Mouse (Mus musculus) liver, adult 2 months (tissue): Measurements from ENCODE around the gene Trpm5. TPM values are rescaled to one million over a fixed set of nuclear protein-coding genes. Genes with fewer than 3 reads are reported as not detected.

ENCODE experiments used
- DNase-seq: peaks from one replicate; pipeline ENCODE4 v3.0.0-alpha.2; 2011; ENCODE audit warnings: low read depth, low spot score; ENCODE audit errors: extremely low read depth
- H3K27ac ChIP-seq: fragments of 200-500 bp; replicated peaks from 2 replicates; pipeline ENCODE4 v1.5.1; 2012; ENCODE audit warnings: low read depth, mild to moderate bottlenecking, control low read depth, inconsistent platforms, low read length; ENCODE audit not compliant: insufficient read depth
- H3K27me3 ChIP-seq: fragments of 200-500 bp; 2 replicates; pipeline ENCODE4 v1.6.1; 2012; ENCODE audit warnings: mild to moderate bottlenecking, moderate library complexity, low read length, inconsistent platforms; ENCODE audit not compliant: control insufficient read depth, insufficient read depth
- H3K36me3 ChIP-seq: fragments of 200-500 bp; 2 replicates; pipeline ENCODE4 v1.6.1; 2012; ENCODE audit warnings: low read length, inconsistent platforms; ENCODE audit not compliant: control insufficient read depth, insufficient read depth
- H3K4me1 ChIP-seq: fragments of 200-500 bp; 2 replicates; pipeline ENCODE4 v1.6.1; 2011; ENCODE audit warnings: low read length; ENCODE audit not compliant: control insufficient read depth, insufficient read depth
- H3K4me3 ChIP-seq: fragments of 200-500 bp; 2 replicates; pipeline ENCODE4 v1.5.1; 2011; ENCODE audit warnings: low read depth, mild to moderate bottlenecking, control low read depth, low read length, moderate library complexity; ENCODE audit not compliant: insufficient read depth
- H3K79me2 ChIP-seq: fragments of 200-500 bp; 2 replicates; pipeline ENCODE4 v1.6.1; 2012; ENCODE audit warnings: inconsistent platforms, mild to moderate bottlenecking, low read length, moderate library complexity; ENCODE audit not compliant: control insufficient read depth, insufficient read depth
- H3K9ac ChIP-seq: fragments of 200-500 bp; 2 replicates; pipeline ENCODE4 v1.6.1; 2012; ENCODE audit warnings: low read depth, mild to moderate bottlenecking, control low read depth, inconsistent platforms, low read length
- CTCF ChIP-seq: fragments of 200-500 bp; IDR thresholded peaks from 2 replicates; pipeline ENCODE4 v1.5.1; 2011; ENCODE audit warnings: low read depth, low read length, control low read depth
- POLR2A ChIP-seq: fragments of 200-500 bp; IDR thresholded peaks from 2 replicates; pipeline ENCODE4 v1.6.1; 2011; ENCODE audit warnings: low read length, control low read depth; ENCODE audit not compliant: insufficient read depth; ENCODE audit errors: extremely low read depth
- WGBS: fragments of 180-500 bp; shearing (Covaris S2); methylation state at CpG from one replicate; pipeline ENCODE4 v1.1.7; 2018; 5-methylcytosine and 5-hydroxymethylcytosine counted together
- polyA plus RNA-seq: library from polyadenylated mRNA; depleted of rRNA; stranded (reverse); fragments of >200 nt; gene quantifications from 2 replicates; pipeline ENCODE4 v1.2.3, GENCODE M21; 2012; rRNA removed
- total RNA-seq: library from RNA; depleted of rRNA; stranded (reverse); fragments of >200 nt; gene quantifications from 2 replicates; pipeline ENCODE4 v1.2.3, GENCODE M21; 2014; rRNA removed

Trpm5 gene
- total and polyA plus RNA-seq, 2 experiments: under 0.01 to 0.02 TPM

- 92% methylated on average over 1 of the region's 1 CpGs for WGBS
- TF ChIP-seq CTCF: no peak
- TF ChIP-seq POLR2A: no peak
- H3K9ac ChIP-seq: no peak overlapping the region
- no peaks in the 10 kb centered on the region for H3K4me1 ChIP-seq
- no peaks in the 10 kb centered on the region for H3K27me3 ChIP-seq
- H3K4me3 ChIP-seq: no peak overlapping the region
- H3K27ac ChIP-seq: no peak overlapping the region
- H3K36me3 ChIP-seq: no peaks in the 10 kb centered on the region
- DNase-seq: no peak
- no peaks in the 10 kb centered on the region for H3K79me2 ChIP-seq
Observed at GRCm38 (mm10) chr7:143024293-143024692, 70.1 kb downstream of the Trpm5 start.

DNA sequence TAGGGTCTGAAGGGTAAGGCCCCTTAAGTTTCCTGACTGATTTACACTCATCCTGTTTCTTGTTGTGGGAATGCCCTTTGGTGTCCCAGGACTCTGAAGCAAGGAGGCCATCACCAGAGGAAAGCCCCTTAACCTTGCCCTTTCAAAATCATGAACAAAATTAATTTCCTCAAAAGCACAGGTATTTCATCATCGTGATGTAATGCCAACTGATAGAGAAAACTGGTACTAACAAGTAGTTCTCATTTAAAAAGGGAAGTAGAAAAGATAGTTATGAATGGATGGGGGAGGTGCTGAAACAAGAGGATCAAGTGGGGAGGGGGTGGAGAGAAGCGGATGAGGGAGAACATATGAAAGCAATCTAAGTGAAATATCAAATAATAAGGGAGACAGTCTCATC lies 70.9 kb downstream of the Trpm5 start:
- H3K9ac ChIP-seq: no peak overlapping the region
- WGBS: 87% methylated on average over 2 of the region's 2 CpGs
- no peak for DNase-seq
- H3K4me1 ChIP-seq: no peaks in the 10 kb centered on the region
- H3K4me3 ChIP-seq: no peak overlapping the region
- no peak for TF ChIP-seq POLR2A
- no peak for TF ChIP-seq CTCF
- no peaks in the 10 kb centered on the region for H3K79me2 ChIP-seq
- H3K36me3 ChIP-seq: no peaks in the 10 kb centered on the region
- no peaks in the 10 kb centered on the region for H3K27me3 ChIP-seq
- no peak overlapping the region for H3K27ac ChIP-seq

DNA sequence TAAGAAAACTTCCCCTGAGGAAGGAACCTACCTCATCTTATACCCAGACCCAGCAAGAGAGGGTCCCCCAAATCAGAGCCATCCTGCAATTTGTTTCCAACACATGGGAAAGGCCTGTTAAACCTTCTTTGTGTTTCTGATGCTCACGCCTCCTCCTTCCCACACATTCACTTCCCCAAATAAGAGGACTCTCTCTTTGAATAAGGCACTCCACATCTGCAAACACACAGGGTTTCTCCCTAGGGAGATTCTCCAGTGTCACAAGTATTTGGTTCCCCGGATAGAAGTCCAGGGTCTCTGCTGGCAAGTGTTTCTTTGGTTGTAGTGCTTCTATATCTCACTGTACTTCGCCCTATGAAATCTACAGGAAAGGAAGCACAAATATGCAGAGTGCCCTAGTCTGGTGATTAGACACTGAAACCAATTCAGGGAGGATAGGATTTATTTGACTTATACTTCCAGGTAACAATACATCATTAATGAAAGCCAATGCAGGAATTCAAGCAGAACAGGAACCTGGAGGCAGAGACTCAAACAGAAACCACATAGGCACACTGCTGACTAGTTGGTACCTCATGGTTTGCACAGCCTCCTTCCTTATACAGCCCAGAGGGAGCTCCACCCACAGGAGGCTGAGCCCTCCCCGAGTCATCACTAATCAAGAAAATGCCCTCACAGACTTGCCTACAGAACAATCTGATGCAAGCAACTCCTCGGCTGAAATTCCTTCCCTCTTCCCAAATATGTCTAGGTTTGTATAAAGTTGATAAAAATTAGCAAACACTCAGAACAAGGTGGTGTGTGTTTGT lies 72.9 kb downstream of the Trpm5 start:
- H3K4me3 ChIP-seq: no peak overlapping the region
- H3K4me1 ChIP-seq: no peaks in the 10 kb centered on the region
- H3K79me2 ChIP-seq: no peaks in the 10 kb centered on the region
- no peak for DNase-seq
- H3K27ac ChIP-seq: peak overlapping the region; percentile 26; the same call in 1 of the 2 replicates
- H3K9ac ChIP-seq: no peak overlapping the region
- no peaks in the 10 kb centered on the region for H3K36me3 ChIP-seq
- WGBS: 61% methylated on average over 5 of the region's 5 CpGs
- TF ChIP-seq CTCF (no peak), POLR2A (no peak)
- H3K27me3 ChIP-seq: no peaks in the 10 kb centered on the region

GRCm38 (mm10) chr7:143020764-143021163 lies 73.7 kb downstream of the Trpm5 start:
- Histone ChIP-seq H3K36me3 (no peaks in the 10 kb centered on the region), H3K79me2 (no peaks in the 10 kb centered on the region), H3K9ac (no peak overlapping the region), H3K4me1 (peaks cover 3% of the 10 kb centered on the region), H3K27ac (peak overlapping the region; percentile 31), H3K27me3 (no peaks in the 10 kb centered on the region), H3K4me3 (no peak overlapping the region)
- WGBS: 82% methylated on average over 3 of the region's 3 CpGs
- TF ChIP-seq POLR2A: no peak
- TF ChIP-seq CTCF: no peak
- DNase-seq: peak; percentile 30

DNA sequence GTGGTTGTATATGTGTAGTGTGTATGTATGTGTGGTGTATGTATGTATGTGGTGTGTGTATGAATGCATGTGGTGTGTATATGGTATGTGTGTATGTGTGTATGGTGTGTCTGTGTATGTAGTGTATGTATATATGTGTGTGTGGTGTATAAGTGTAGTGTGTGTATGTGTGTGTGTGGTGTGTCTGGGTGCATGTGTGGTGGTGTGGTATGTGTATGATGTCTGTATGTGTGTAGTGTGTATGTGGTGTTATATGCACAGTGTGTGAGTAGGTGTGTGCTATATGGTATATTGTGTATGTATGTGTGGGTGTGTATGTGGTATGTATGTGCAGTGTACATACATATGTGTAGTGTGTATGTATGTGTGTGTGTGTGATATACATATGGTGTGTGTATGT lies 74.4 kb downstream of the Trpm5 start:
- Histone ChIP-seq H3K27me3 (no peaks in the 10 kb centered on the region), H3K27ac (no peak overlapping the region), H3K79me2 (no peaks in the 10 kb centered on the region), H3K9ac (no peak overlapping the region), H3K4me1 (peaks cover 3% of the 10 kb centered on the region), H3K4me3 (no peak overlapping the region), H3K36me3 (no peaks in the 10 kb centered on the region)
- DNase-seq: no peak
- no peak for TF ChIP-seq CTCF

Other genes with a start within 250 kb of the Trpm5 start
- 0.60 TPM in 1 of 2 replicates, not detected in the other for gene Th, start 163.5 kb downstream of the Trpm5 start, total RNA-seq
- gene Th, start 163.5 kb downstream of the Trpm5 start, polyA plus RNA-seq: not detected in 2 replicates
- gene Ascl2, start 125.4 kb downstream of the Trpm5 start, total RNA-seq: not detected in 2 replicates
- gene Ascl2, start 125.4 kb downstream of the Trpm5 start, polyA plus RNA-seq: 0.11 TPM in 1 of 2 replicates, not detected in the other
- 0.46 and 1.1 TPM in 2 replicates for gene Tspan32, start 89.6 kb downstream of the Trpm5 start, total RNA-seq
- gene Tspan32, start 89.6 kb downstream of the Trpm5 start, polyA plus RNA-seq: 0.56 and 1.0 TPM in 2 replicates
- gene Cd81, start 41.9 kb downstream of the Trpm5 start, total RNA-seq: 363 and 420 TPM in 2 replicates
- gene Cd81, start 41.9 kb downstream of the Trpm5 start, polyA plus RNA-seq: 616 and 625 TPM in 2 replicates
- gene Tssc4, start 25.4 kb downstream of the Trpm5 start, total RNA-seq: 11.9 and 13.4 TPM in 2 replicates
- gene Tssc4, start 25.4 kb downstream of the Trpm5 start, polyA plus RNA-seq: 45.6 and 47.7 TPM in 2 replicates
- gene Kcnq1, start 11.7 kb upstream of the Trpm5 start, total RNA-seq: 1.3 and 3.4 TPM in 2 replicates
- gene Kcnq1, start 11.7 kb upstream of the Trpm5 start, polyA plus RNA-seq: 0.91 and 2.5 TPM in 2 replicates